In the genomic region with DNA sequence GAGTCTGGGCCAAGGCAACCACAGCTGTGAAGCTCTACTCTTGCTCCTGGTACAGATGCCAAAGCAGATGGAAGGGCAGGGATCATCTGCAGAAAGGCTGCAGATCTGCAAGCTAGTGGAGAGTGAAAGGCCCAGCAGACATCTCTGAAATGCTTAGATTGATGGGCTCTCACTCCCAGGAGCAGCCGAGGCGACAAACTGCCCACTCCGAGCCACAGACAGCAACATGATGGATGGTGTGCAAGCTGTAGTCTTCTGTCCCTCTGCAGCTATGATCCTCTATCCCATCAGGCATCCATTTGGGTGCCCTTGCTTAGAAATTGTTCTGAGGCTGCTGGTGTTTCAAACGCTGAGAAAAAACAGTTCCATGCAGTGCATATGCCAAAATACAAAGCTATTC, we compare ENCODE assay signal across 29 mouse cellular contexts.
DNase-seq lines count a peak whose midpoint lies in the region; ATAC-seq lines count a peak whose summit lies in the region.
"Had no signal": no experiment of that assay in that cellular context is flagged by ENCODE, and none has a peak within 500 bp of the region (broad histone marks: within the 10 kb centered on the region; RNA-seq: fewer than 3 reads in every experiment).

No protein-coding gene starts in this region.

- no peak overlapping the region for H3K9ac ChIP-seq in neural tube, embryonic 11.5 days (ENCODE audit: low read length)
- no peak overlapping the region for H3K9ac ChIP-seq in hindbrain, embryonic 13.5 days
- H3K9ac ChIP-seq: embryonic facial prominence, embryonic 12.5 days; liver, embryonic 12.5 days; liver, postnatal 0 days; neural tube, embryonic 12.5 days had no signal

- no peak for ATAC-seq in neural tube, embryonic 11.5 days (ENCODE audit: insufficient read depth, low FRiP score, low TSS enrichment)
- ATAC-seq in hindbrain, embryonic 13.5 days (ENCODE audit: low FRiP score) = peak; percentile 59; the same call in 1 of the 2 replicates
- ATAC-seq: forebrain, embryonic 16.5 days; intestine, postnatal 0 days; liver, embryonic 12.5 days; liver, postnatal 0 days had no signal

- DNase-seq in neural tube, embryonic 11.5 days (ENCODE audit: low spot score) = peak; percentile 20
- DNase-seq in neural tube, embryonic 10.5 days (ENCODE audit: extremely low spot score, low spot score) = no peak
- peak; percentile 2 for DNase-seq in embryo, embryonic 11 days
- peak; percentile 18 for DNase-seq in mesoderm, embryonic 11.5 days (ENCODE audit: low read depth, low spot score)
- DNase-seq in Muller cell, postnatal 12 days (ENCODE audit: inconsistent ontology term) = no peak
- DNase-seq in testis, postnatal 10 days (ENCODE audit: low spot score) = no peak
- no peak for DNase-seq in MN1 (ENCODE audit: low spot score)
- DNase-seq: adrenal gland, adult 2 months; adrenal gland, postnatal 36 days; cerebellum, adult 11 months; cerebellum, adult 9-10 months; gastrocnemius, postnatal 14 days; heart, postnatal 14 days; kidney, adult 9 months; kidney, postnatal 10 days; layer of hippocampus, postnatal 36 days; left cerebral cortex, postnatal 4 days; liver, postnatal 0 days; lung, postnatal 4 days; midbrain, embryonic 14.5 days; right cerebral cortex, adult 18-20 months; thymus, postnatal 14 days had no signal

- H3K27ac ChIP-seq in neural tube, embryonic 11.5 days (ENCODE audit: low read depth, low read length) = no peak overlapping the region
- no peak overlapping the region for H3K27ac ChIP-seq in hindbrain, embryonic 13.5 days
- H3K27ac ChIP-seq: embryonic facial prominence, embryonic 12.5 days; liver, embryonic 12.5 days; neural tube, embryonic 12.5 days had no signal

- no peaks in the 10 kb centered on the region for H3K9me3 ChIP-seq in neural tube, embryonic 11.5 days (ENCODE audit: control insufficient read depth, low read length)
- H3K9me3 ChIP-seq in hindbrain, embryonic 13.5 days = no peaks in the 10 kb centered on the region
- H3K9me3 ChIP-seq: embryonic facial prominence, embryonic 12.5 days; liver, embryonic 12.5 days; megakaryocyte, embryonic 14.5 days; neural tube, embryonic 12.5 days had no signal

- no peaks in the 10 kb centered on the region for H3K27me3 ChIP-seq in neural tube, embryonic 11.5 days (ENCODE audit: control insufficient read depth, insufficient read depth, low read length)
- no peaks in the 10 kb centered on the region for H3K27me3 ChIP-seq in hindbrain, embryonic 13.5 days
- H3K27me3 ChIP-seq: embryonic facial prominence, embryonic 12.5 days; liver, embryonic 12.5 days; megakaryocyte, embryonic 14.5 days; neural tube, embryonic 12.5 days had no signal

- H3K4me3 ChIP-seq in neural tube, embryonic 11.5 days (ENCODE audit: low read depth, low read length) = no peak overlapping the region
- H3K4me3 ChIP-seq in hindbrain, embryonic 13.5 days = no peak overlapping the region
- H3K4me3 ChIP-seq: embryonic facial prominence, embryonic 12.5 days; liver, embryonic 12.5 days; megakaryocyte, embryonic 14.5 days; neural tube, embryonic 12.5 days had no signal

- no peak overlapping the region for H3K4me2 ChIP-seq in neural tube, embryonic 11.5 days (ENCODE audit: low read depth)
- no peak overlapping the region for H3K4me2 ChIP-seq in hindbrain, embryonic 13.5 days
- H3K4me2 ChIP-seq: embryonic facial prominence, embryonic 12.5 days; liver, embryonic 12.5 days; neural tube, embryonic 12.5 days had no signal

- no peaks in the 10 kb centered on the region for H3K4me1 ChIP-seq in neural tube, embryonic 11.5 days (ENCODE audit: control insufficient read depth, insufficient read depth, low read length)
- H3K4me1 ChIP-seq in hindbrain, embryonic 13.5 days (replicated peaks) = no peaks in the 10 kb centered on the region
- H3K4me1 ChIP-seq: embryonic facial prominence, embryonic 12.5 days; liver, embryonic 12.5 days; megakaryocyte, embryonic 14.5 days; neural tube, embryonic 12.5 days had no signal

- no peaks in the 10 kb centered on the region for H3K36me3 ChIP-seq in neural tube, embryonic 11.5 days (ENCODE audit: control insufficient read depth, insufficient read depth, low read length)
- no peaks in the 10 kb centered on the region for H3K36me3 ChIP-seq in hindbrain, embryonic 13.5 days
- H3K36me3 ChIP-seq: embryonic facial prominence, embryonic 12.5 days; liver, embryonic 12.5 days; neural tube, embryonic 12.5 days had no signal

- 30% methylated on average over 4 of the region's 4 CpGs for whole genome bisulfite sequencing in neural tube, embryonic 11.5 days
- WGBS in hindbrain, embryonic 13.5 days = 36% methylated on average over 4 of the region's 4 CpGs

Comparison
In these comparisons a context has a peak if more than half of its experiments do, and no peak if none do; other contexts are left out.
1. DNase-seq: peak in neural tube, embryonic 11.5 days (single experiment), embryo, embryonic 11 days (single experiment) and mesoderm, embryonic 11.5 days (single experiment); none in neural tube, embryonic 10.5 days (single experiment), Muller cell, postnatal 12 days (single experiment), testis, postnatal 10 days (single experiment) and MN1 (single experiment).